Mouse (Mus musculus) spleen, adult 2 months (tissue): ENCODE measurements around the gene Rbm6.

Source experiments
- CTCF ChIP-seq: fragments of 200-500 bp; IDR thresholded peaks from 2 replicates; pipeline ENCODE4 v1.5.1; 2011; ENCODE audit warnings: mild to moderate bottlenecking, inconsistent platforms; ENCODE audit not compliant: insufficient read depth, insufficient read length, insufficient replicate concordance; ENCODE audit errors: extremely low read depth
- POLR2A ChIP-seq: fragments of 200-500 bp; IDR thresholded peaks from 2 replicates; pipeline ENCODE4 v1.6.1; 2011; ENCODE audit warnings: low read depth, low read length, inconsistent platforms

DNA sequence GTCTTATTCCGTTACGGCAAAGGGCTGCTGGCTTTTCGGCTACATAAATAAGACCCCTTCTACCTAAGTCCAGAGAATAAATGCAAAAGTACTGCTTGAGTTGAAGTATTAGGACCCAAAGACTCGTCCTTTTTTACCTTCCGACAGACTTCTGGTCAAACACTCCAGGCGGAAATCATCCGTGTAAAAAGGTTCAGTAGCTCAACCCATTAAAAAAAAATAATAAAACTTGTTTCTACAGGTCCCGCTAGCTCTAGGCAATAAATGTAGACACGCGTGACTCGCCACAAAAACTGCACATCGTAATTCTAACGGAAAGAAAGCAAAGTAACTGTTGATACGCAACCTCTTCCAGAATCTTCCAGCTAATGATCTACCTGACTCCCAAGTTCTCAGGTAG lies at the start of gene Rbm6:
- no peak for TF ChIP-seq POLR2A
- no peak for TF ChIP-seq CTCF
